Mouse (Mus musculus): Measurements from ENCODE around the gene Slc48a1. TPM values are rescaled to one million over a fixed set of nuclear protein-coding genes. Genes with fewer than 3 reads are reported as not detected.

The Slc48a1 gene
- total RNA-seq, 2 experiments from 2014 or later: 138 to 140 TPM

DNA sequence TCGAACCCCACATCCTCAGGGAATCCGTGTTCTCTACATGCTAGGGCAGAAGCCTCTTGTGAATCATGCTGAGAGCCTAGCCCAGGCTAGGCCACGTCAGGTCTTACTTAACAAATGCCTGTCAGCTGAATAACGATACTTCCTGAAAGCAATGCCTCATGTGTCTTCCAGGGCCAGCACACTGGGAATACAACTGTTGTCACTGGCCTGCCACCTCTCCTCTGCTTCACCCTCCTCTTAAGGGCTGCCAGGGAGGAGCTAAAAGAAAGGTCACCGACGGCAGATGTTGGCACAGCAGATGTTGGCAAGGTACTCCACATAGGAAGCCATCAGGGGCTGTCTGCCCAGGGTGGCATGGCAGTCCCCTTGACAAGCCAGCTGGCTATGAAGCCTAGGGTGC is 45.7 kb downstream of the Slc48a1 start:
- no peak for DNase-seq (ENCODE audit: low spot score in 2 of 2)

DNA sequence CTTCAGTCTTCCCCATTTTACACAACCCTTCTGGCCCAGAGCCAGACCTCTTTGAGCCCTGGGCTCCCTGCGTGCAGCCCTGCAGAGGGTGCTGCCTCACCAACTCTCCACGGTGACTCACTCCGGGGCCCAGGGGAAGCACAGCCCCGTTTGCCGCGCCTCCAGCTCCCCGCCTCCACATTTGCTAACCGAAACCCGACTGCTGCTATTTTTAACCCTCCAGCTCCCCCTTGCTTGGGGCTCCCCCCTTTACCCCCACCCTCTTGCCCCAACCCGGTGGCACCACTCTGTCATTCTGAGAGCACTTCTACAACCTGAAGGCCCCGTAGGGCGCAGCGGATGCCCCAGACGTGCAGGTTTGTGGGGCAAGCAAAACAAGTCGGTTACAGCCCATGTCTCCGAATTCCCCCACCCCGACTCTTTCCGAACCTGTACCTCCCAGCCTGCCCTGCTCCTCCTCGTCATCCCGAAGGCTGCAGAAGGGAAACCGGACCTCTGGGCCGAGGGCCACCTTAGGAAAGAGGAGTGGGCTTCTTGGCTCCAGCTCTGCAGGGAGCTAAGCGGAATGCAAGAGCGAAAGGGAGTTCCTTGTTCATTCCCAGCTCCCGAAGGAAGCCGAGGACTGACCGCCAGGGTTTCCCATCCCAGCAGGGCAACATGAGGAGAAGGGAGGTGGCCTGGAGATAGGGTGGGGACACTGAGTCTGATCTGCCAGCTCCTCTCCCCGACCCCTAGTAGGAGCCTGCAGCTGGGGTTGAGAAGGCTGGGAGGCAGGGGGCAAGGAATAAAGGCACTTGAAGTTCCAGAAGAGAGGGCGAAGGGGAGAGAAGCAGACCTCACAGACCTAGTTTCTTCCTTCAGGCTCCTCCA is 47.0 kb downstream of the Slc48a1 start:
- peak; percentile 66 to 82 for DNase-seq (ENCODE audit: low spot score in 2 of 2)

DNA sequence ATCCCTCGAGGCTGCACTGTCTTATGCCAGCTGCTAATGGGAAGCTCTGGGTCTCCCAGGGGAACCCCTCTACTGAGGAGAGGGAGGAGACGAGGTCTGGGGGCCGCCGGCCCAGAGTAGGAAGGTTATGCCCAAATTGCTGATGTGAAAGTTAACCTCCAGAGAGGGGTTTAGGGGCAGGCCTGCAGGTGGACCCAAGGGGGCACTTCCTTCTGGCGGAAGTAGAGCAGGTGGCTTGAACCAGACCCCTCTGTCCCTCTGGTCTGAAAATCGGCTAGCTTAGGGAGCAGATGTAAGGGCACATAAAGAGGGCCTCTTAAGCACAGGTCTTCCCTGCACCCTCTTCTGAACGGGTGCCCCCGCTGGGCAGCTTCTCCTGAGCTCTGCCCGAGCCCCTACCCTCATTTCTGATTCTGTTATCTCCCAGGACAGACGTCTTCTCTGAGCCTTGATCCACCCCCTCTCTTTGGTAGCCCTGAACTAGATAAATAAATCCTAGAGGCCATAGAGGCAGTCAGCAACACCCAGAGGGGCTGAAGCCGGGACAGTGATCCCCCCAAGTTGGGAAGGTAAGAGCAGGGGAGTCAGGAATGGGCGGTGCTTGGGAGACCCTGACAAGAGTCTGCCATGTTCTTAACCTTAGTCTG is 47.7 kb downstream of the Slc48a1 start:
- no peak for DNase-seq (ENCODE audit: low spot score in 2 of 2)

DNA sequence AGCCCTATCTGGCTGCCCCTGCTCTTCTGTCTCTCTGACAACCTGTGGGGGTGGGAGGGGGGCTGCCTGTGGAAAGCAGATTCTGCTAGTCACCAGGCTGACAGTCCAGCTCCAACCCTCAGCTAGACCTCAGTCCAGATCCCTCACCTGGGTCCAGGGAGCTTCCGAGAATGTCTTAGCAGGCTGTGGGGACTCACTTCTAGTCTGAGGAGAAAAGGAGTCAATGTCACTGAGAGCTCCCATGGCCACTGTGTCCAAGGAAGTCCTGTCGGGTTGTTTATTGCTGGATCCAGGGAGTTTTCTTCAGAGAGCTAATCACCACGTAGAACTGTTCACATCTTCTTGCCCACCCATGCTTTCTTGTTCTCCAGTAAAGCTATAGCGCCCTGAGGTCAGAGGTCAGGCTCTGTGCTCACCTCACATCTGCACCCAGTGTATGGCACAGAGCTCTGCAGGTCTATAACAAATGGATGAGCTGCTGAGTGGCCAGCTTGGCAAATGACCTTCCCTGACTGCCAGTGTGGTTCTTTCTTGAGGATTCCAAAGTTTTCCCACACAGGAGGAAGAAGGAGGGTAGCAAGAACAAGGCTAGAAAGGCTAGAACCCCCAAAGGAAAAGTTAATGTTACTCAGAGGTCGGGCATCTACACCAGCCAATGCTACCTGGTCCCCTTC is 48.4 kb downstream of the Slc48a1 start:
- DNase-seq (ENCODE audit: low spot score in 2 of 2): no peak

DNA sequence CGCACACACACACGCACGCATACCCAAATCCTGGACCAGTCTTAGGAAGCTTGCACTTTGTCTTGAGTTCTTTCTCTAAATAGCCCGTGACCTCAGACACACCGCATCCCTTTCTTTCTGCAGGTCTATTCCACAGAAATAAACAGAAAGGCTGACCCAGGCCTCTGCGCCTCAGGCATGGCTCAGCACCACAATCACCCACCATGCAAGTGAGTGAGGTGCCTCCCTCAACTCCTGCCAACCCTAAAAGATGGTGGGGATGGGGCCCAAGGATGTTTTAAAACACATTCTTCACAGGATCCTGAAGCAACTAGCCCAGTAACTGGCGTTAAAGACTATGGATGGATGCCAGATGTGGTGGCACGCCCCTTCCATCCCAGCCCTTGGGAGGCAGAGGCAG is 49.1 kb downstream of the Slc48a1 start:
- DNase-seq (ENCODE audit: low spot score in 2 of 2): no peak

DNA sequence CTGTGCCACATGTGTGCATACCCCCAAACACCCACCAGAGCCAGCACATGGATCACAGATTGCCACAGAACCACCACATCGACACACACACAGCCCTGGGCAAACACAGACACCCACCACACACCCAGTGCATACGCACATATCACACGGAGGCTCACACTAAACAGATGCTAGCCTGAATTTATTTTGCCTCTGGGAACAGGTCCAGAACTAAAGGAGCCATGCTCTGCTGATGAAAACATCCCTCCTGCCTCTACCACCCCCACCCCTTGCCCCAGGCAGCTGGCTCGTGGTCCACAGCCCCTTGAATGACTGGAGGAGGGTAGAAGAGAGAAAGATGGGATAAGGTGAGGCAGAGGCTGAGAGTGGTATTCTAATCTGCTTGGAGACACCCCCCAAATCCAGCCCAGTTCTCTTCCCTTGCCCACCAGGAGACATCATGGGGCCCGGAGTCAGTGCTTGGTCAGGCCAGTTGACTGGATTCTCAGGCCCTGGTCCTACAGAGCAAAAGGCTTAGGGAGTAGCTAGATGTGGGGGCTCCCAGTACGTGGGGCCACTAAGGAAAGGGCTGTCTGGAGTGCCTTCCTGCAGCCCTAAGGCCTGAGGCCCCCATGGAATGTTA is 50.0 kb downstream of the Slc48a1 start:
- DNase-seq (ENCODE audit: low spot score in 2 of 2): peak in 1 of 2 experiments; percentile 46

DNA sequence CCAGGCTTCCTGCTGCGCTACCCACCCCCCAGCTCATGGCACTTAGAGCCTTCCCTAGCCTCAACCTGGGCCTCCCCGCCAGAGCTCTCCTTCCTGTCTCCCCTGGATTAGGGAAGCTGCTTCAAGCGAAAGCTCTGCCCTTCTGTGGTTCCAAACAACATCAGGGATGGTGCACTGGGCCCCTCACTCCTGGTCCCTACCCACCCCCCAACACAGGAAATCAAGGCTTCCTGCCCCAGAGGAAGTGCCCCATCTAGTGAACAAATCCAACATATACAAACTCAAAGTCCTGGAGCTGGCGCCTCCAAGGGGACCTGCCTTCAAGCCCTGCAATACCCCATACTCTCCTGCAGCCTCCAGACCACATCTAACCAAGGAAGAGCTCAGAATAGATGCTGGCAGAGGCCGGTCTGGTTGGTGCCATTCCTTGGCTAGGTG is 50.6 kb downstream of the Slc48a1 start:
- DNase-seq (ENCODE audit: low spot score in 2 of 2): no peak

DNA sequence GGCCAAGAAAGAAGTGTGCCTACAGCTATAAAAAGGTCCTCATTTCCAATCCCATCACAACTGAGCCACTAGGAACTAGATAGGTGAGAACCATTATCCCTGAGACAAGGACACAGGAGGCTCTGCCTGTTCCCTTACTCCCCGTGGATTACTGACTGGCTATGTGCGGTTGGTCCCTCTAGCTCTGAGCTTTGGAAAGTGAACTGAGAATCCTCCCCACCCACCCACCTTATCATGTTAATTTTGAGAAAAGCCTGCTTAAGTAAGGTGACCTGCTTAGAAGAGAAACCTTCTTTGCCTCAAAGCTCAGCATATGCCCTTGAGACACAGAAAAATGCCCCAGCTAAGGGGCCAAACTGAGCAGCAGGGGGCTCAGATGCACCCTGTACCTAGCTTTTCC is 51.1 kb downstream of the Slc48a1 start:
- DNase-seq (ENCODE audit: low spot score in 2 of 2): no peak

DNA sequence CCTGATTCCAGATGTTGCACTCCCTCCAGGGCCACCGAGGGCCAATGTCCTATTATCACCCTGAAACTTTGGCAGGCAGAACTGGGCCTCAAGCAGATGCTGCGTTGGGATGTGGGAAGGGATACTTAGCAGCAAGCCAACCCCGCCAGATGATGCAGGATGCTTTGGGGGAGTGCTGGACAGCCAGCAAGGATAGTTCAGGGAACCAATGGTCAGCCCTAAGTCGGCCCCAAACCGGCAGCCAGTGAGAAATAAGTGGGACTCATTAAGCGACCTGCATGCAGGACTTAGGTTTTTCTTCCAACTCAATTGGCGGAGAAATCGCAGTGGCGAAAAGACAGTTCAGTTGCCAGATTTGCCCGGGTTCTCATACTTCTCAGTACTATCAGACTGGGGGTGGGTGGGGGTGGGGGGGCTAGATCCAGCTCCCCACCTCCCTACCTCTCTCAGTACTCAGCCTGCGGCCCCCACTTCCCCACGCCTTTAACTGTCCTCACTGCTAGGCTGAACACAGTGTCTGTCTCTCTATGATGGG is 52.0 kb downstream of the Slc48a1 start:
- DNase-seq (ENCODE audit: low spot score in 2 of 2): no peak

DNA sequence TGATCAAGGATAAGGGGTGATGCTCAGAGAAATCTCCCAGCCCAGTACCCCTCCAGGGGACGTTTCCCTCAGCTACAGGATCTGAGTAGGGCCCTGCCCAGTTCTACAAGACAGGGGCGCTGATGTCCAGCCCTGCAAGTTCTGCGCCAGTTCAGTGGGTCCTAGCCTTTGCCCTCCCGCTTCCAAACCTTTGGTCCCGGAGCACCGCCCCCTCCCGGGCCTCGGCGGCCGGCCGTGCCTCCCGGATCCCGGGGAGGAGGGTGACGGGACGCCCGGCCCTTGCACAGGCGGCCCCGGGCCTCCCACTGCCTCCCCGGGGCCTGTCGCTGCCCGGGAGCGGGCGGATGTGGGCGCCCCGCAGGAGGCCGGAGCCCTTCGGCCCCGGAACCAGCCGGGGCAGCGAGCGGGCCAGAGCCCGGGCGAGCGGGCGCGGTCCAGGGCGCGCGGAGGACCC is 52.5 kb downstream of the Slc48a1 start:
- peak in 1 of 2 experiments; percentile 35 for DNase-seq (ENCODE audit: low spot score in 2 of 2)

DNA sequence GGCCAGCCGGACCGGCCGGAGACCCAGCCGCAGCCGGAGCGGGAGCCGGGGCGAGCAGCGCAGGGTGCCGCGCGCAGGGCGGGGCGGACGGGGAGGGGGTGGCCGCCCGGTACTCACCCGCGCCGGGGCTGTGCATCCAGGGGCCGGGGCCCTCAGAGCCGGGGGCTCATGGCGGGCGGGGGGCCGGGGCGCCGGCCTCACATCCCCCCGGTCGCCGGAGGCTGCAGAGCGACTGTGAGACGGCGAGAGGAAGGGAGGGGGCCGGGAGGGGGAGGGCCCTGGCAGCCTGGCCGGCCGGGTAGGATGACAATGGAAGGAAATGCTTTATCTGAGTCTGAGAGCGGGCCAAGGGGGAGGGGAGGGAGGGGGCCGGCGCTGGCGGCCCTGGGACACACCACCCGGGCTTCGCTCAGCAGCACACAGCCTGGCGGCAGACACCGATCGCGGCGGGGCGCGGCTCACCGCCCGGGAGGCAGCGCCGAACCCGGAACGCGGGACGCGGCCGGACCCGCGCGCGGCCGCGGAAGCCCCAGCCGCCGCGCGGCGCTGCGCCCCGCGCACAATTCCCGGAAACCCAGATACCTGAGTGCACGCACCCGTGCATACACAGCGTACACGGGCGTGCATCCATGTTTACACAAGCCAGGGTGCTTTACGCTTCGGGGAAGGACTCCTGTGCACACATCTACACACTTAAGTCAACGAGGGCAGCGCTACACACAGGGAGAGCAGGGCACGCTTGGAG is 53.1 kb downstream of the Slc48a1 start:
- DNase-seq (ENCODE audit: low spot score in 2 of 2): peak in 1 of 2 experiments; percentile 57

DNA sequence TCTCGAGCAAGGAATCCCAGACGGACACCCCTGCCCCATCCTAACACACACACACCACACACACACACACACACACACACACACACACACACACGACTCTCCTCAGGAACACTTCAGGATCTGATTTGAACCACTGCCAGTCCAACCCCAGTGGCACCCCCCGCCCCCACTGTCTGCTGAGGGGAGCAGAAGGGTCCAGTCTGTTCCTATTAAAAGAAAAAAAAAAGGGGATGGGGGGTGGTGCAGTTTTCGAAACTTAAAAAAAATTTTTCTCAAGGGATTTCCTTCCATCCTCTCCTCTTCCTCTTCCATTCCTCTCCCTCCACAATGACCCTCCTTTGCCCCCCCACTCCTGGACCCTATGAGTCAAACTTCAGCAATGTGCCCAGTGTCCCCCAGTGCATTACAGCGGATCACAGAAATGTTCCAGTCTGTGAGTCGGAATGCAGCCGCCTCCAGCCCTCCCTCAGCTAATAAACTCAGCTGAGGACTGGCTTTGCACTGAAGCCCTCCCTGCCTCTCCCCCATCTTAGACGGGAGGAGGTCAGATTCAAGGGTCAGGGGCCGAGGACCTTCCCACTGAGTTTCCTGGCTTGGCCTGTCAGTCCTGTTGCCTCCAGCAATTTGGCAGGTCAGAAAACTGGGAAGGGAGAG is 53.8 kb downstream of the Slc48a1 start:
- no peak for DNase-seq (ENCODE audit: low spot score in 2 of 2)

DNA sequence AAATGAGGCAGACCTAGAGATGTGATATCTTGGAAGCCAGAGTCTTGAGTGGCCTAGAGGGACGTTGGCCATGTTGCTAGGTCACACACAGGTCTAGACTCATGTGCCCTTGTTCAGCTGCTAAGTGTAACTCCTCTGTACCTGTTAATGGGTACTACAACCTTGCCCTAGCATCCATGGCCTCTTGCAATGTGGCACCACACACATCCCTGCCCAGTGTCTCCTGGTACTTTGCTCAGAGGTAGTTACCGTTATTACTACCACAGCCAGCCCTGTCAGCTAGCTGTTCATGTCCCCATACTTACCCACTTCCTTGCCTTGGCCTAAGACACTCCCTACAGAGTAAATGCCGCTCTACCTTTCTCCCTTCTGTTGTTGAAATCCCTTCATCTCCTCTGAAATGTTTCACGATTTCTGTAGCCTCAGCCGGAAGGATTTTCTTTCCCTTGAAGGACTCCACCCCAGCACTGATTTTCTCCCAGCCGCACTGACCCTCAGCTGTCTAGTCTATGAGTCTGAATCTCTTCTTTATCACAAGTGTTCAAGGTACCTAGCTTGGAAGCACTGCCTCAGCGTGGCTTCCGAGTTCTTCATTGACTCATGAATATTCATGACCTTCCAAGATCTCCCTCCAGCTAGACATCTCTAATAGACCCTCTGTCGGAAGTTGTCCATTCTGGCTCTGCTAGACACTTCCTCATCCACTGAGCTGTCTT is 54.6 kb downstream of the Slc48a1 start:
- DNase-seq (ENCODE audit: low spot score in 2 of 2): no peak

DNA sequence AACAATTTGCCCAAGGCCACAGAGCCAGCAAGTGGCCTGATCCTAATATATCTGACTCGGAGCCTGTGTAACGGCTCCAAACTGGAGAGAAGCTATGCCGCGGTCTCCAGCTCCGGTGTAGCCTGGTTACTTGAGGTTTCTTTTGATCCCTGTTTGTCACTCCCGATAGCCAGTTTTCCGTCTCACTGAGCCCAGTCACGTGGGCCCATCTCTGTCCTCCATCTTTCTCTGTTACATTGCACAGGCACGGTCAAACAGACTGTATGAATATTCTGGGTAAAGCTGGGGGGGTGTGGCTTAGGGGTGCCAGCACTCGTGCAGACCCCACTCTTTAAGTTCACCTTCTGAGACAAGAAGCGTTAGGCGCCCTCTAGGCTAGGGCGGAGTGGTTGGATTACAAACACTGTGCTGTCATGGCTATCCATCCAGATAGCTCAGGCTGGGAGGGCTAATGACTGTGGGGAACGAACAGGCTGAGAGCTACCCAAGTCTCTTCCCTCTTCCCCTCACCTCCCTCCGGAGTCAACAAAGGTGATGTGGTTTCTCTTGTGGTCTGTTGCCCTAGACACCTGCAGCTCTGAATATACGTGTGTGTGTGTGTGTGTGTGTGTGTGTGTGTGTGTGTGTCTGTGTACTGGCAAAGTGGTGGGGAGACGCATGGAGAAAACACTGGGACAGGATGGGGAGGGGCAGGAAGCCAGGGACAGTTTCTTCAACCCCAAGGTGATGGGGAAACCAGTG is 58.0 kb downstream of the Slc48a1 start:
- DNase-seq (ENCODE audit: low spot score in 2 of 2): no peak

DNA sequence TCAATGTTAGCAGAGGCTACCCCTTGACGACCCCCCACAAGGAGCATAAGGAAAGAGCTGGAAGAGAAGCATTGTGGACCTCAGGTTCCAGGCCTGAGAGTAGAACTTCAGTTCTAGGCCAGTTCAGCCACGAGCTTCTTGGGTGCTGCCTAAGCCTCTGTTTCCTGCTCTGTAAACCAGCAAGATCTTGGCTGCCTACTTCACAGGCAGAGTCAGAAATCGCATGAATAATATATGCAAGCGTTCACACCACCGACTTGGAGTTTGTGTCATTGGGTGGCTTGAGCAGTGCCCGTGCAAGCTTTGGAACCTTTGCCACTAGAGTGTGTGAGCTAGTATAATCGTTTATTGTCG is 58.6 kb downstream of the Slc48a1 start:
- DNase-seq (ENCODE audit: low spot score in 2 of 2): no peak

DNA sequence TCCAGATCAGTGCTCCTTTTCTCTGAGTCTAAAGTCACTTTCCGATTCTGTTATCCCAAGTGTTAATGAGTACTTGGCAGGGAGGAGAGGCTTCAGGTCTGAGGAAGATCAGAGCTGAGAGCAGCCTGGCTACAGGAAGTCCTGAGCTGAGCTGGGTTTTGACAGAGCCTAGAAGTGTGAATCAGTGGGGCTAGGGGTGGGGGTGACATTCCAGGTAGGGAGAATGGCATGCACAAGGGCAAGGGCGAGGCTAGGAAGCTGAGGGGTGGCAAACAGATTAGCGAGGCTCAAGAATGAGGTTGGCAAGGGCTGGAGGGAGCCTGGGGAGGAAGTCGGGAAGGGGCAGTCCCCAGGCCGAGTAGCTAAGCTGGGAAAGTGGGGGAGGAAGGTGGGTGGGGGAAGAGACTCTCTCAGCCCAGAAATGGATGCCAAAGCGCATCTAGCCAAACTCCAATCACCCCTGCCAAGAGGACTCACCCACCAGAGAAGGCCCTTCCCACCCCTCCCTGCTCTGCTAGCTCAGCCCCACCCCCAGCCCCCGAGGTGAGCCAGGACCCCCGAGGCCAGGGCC is 59.3 kb downstream of the Slc48a1 start:
- DNase-seq (ENCODE audit: low spot score in 2 of 2): no peak

DNA sequence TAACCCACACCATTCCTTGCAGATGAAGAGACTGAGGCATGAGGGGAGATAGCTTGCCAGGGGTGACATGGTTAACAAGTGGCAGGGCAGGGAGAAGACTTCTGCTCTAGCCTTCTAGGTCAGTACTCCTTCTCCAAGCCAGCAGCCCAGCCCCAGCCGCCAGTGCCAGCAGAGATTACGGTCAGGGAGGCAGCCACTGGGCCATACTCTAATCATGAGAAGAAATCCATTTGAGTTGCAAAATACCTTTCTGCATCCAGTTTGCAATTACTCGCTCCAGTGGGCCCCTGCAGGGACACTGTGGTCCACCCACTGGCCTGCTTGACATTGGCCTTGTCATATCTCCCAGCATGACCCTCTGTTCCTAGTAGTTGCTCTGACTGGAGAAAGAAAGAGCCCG is 60.1 kb downstream of the Slc48a1 start:
- DNase-seq (ENCODE audit: low spot score in 2 of 2): no peak

DNA sequence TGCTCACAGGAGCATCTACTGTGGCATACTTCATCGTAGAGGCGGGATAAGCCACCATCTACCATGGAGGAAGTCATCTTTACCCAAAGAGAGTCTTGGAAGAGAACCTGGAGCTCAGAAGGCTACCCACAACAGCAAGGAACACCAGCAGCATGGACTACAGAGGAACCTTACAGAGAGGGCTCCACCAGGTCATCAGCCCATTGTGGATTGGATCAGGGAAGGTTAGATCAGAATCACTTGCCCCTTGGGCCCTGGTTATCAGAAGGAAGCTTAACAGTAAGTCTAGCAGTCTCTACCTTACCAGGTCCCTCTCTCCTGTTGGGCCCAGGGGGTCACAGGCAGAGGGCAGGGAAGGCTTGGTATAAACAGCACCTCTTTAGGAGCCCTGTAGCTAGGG is 60.7 kb downstream of the Slc48a1 start:
- no peak for DNase-seq (ENCODE audit: low spot score in 2 of 2)
